Mouse (Mus musculus): ENCODE results near the gene Cacna2d4. TPM values are rescaled to one million over a fixed set of nuclear protein-coding genes. Genes with fewer than 3 reads are reported as not detected.

Cacna2d4 gene
- polyA plus RNA-seq (2017; shearing (Covaris generic)) = 3.4 TPM

DNA sequence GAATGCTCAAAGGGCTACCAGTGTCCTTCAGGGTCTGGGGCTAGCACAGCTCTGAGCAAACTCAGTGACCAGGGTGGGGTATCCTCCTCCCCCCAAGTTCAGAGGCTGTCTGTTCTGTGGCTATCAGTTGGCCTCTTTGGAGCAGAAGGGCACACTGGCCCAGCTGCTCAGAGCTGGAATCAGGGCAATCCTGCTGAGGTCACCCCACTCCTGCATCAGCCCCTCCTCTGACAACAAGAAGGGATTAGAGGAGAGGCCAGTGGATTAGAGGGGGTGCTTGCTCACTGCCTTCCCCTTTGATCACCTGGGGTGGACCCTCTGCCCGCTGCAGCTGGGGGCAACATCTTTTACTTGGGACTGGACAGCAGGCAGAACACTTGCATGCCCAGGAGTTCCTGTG lies at the start of gene Cacna2d4:
Gene Cacna2d4, plus strand, starts transcription at position 286 of the 400 bp plus-strand sequence.

DNA sequence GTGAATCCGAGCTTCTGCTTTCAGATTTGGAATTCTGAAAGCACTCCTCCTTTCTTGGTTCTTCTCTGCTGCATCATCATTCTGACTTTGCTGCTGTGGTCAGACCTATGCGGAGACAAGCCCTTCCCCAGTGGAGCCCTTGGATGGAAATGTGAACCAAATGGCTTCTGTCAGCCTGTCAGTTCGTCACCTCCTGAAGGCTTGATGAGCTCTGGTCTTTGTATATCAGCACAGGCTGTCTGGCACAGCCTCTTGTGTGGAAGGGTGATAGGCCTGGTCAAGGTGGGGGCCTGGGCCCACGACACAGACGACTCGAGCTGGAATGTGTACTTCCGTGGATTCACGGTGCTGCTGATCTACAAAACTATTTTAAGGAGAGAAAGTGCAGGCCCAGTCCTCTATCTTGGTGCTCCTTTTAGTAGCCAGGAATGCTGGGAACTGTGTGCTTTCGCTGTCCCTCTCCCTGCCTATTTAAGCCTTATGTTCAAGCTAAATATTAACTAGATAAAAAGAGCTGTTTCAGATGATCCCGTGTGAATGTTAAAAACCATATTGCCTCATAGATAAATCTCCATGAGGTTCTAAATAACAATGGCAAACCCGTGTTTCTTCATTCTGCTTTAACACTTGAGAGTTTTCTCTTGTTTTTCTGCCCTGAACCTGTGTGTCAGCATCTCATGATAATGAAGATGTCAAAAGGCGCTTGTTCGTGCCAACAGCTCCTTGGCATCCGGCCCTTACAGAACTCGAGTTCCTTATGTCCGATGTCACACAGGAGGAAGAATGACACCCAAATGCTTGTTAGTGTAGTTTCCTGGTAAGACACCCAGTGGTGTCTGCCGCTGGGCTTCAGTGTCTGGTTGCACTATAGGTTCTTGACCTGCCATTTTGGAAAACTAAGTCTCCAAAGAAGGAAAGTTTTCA lies 39.7 kb upstream of the Cacna2d4 start, which contains the start of gene Cacna1c:
Gene Cacna1c, minus strand, starts transcription at position 37 of the 924 bp plus-strand sequence.

DNA sequence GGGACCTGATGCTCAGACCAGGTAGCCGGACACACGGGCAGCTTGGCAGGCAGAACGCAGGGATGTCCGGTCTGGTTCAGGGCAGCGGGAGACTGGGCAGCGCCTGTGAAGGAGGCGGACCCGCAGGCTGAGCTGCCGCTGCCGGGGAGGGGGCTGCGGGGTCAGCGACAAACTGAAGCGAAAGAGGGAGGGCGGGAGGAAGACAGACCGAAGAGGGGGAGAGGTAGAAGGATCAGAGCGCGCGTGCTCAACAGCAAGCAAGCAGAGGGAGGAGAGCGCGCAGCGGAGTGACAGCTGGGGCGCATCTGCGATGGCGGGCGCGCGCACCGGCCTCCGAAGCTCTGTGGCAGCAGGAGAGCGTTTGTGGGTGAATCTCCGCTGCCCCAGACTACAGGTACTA lies 94.2 kb downstream of the Cacna2d4 start, which contains the start of gene Lrtm2:
Gene Lrtm2, minus strand, starts transcription at position 261 of the 400 bp plus-strand sequence.

Other genes with a start within 250 kb of the Cacna2d4 start
- gene Dcp1b, start 61.3 kb upstream of the Cacna2d4 start, polyA plus RNA-seq (2017; shearing (Covaris generic)) = 15.8 TPM
- gene Cacna1c, start 40.1 kb upstream of the Cacna2d4 start, polyA plus RNA-seq (2017; shearing (Covaris generic)) = 0.59 TPM
- gene Lrtm2, start 94.2 kb downstream of the Cacna2d4 start, polyA plus RNA-seq (2017; shearing (Covaris generic)) = not detected
- 32.4 TPM for gene Adipor2, start 181.2 kb downstream of the Cacna2d4 start, polyA plus RNA-seq (2017; shearing (Covaris generic))
- gene Fbxl14, start 243.1 kb downstream of the Cacna2d4 start, polyA plus RNA-seq (2017; shearing (Covaris generic)) = 62.3 TPM